Mouse (Mus musculus): ENCODE results near the gene Nkg7. TPM values are rescaled to one million over a fixed set of nuclear protein-coding genes. Genes with fewer than 3 reads are reported as not detected.

Nkg7 gene
- polyA plus RNA-seq, 1 experiment from 2014 or later, result not detected

GRCm38 (mm10) chr7:43449811-43450210 is 12.9 kb downstream of the Nkg7 start:
- Histone ChIP-seq H3K4me3 (no peak overlapping the region), H3K9ac (no peak overlapping the region)

GRCm38 (mm10) chr7:43451726-43452125 is 14.9 kb downstream of the Nkg7 start:
- H3K36me3 ChIP-seq, result peaks cover 20% of the 10 kb centered on the region; the same call in 1 of the 2 replicates
- WGBS, result 94% methylated on average over 11 of the region's 11 CpGs

More at GRCm38 (mm10) chr7:43449811-43450210, 12.9 kb downstream of the Nkg7 start:
- no peaks in the 10 kb centered on the region for H3K9me3 ChIP-seq
- H3K4me2 ChIP-seq, result no peak overlapping the region
- H3K27ac ChIP-seq (replicated peaks), result no peak overlapping the region
- WGBS, result 99% methylated on average over 2 of the region's 2 CpGs
- ATAC-seq (ENCODE audit: low FRiP score, low read depth), result no peak
- H3K4me1 ChIP-seq (replicated peaks), result peaks cover 3% of the 10 kb centered on the region
- H3K27me3 ChIP-seq, result no peaks in the 10 kb centered on the region
- peaks cover 14% of the 10 kb centered on the region; the same call in 1 of the 2 replicates for H3K36me3 ChIP-seq

GRCm38 (mm10) chr7:43452609-43453008 is 15.7 kb downstream of the Nkg7 start:
- no peak overlapping the region for H3K27ac ChIP-seq (replicated peaks)
- H3K9ac ChIP-seq, result no peak overlapping the region
- H3K36me3 ChIP-seq, result peaks cover 22% of the 10 kb centered on the region; the same call in 1 of the 2 replicates
- no peaks in the 10 kb centered on the region for H3K9me3 ChIP-seq
- ATAC-seq (ENCODE audit: low FRiP score, low read depth), result no peak
- H3K4me1 ChIP-seq (replicated peaks), result no peaks in the 10 kb centered on the region
- no peak overlapping the region for H3K4me2 ChIP-seq
- no peak overlapping the region for H3K4me3 ChIP-seq
- 50% methylated on average over 4 of the region's 4 CpGs for WGBS
- H3K27me3 ChIP-seq, result no peaks in the 10 kb centered on the region

More at GRCm38 (mm10) chr7:43451726-43452125, 14.9 kb downstream of the Nkg7 start:
- Histone ChIP-seq H3K4me2 (no peak overlapping the region), H3K9ac (no peak overlapping the region), H3K27ac (replicated peaks) (no peak overlapping the region), H3K4me1 (replicated peaks) (no peaks in the 10 kb centered on the region), H3K27me3 (no peaks in the 10 kb centered on the region), H3K4me3 (no peak overlapping the region), H3K9me3 (no peaks in the 10 kb centered on the region)
- no peak for ATAC-seq (ENCODE audit: low FRiP score, low read depth)

GRCm38 (mm10) chr7:43453599-43454355 is 16.9 kb downstream of the Nkg7 start:
- 90% methylated on average over 14 of the region's 14 CpGs for WGBS

GRCm38 (mm10) chr7:43454371-43454770 is 17.5 kb downstream of the Nkg7 start:
- WGBS, result 94% methylated on average over 6 of the region's 6 CpGs
- Histone ChIP-seq H3K9ac (no peak overlapping the region), H3K4me1 (replicated peaks) (no peaks in the 10 kb centered on the region), H3K27me3 (no peaks in the 10 kb centered on the region), H3K4me2 (no peak overlapping the region), H3K9me3 (no peaks in the 10 kb centered on the region), H3K27ac (replicated peaks) (no peak overlapping the region), H3K36me3 (peaks cover 22% of the 10 kb centered on the region; the same call in 1 of the 2 replicates), H3K4me3 (no peak overlapping the region)
- ATAC-seq (ENCODE audit: low FRiP score, low read depth), result no peak

More at GRCm38 (mm10) chr7:43453599-43454355, 16.9 kb downstream of the Nkg7 start:
- no peak overlapping the region for H3K9ac ChIP-seq
- no peak overlapping the region for H3K27ac ChIP-seq (replicated peaks)
- ATAC-seq (ENCODE audit: low FRiP score, low read depth), result no peak
- no peaks in the 10 kb centered on the region for H3K4me1 ChIP-seq (replicated peaks)
- H3K4me2 ChIP-seq, result no peak overlapping the region
- no peak overlapping the region for H3K4me3 ChIP-seq
- H3K36me3 ChIP-seq, result peaks cover 22% of the 10 kb centered on the region; the same call in 1 of the 2 replicates
- no peaks in the 10 kb centered on the region for H3K27me3 ChIP-seq
- H3K9me3 ChIP-seq, result no peaks in the 10 kb centered on the region

- 71% methylated on average over 4 of the region's 4 CpGs for WGBS
- Histone ChIP-seq H3K9me3 (no peaks in the 10 kb centered on the region), H3K27me3 (0 out of 2 replicates have a peak, but pooled peaks cover 7% of the 10 kb centered on the region)
Observed at GRCm38 (mm10) chr7:43462851-43463250, 26.0 kb downstream of the Nkg7 start, which contains the start of gene Vsig10l. Gene Vsig10l, plus strand, starts transcription at chr7:43463151.

GRCm38 (mm10) chr7:43463976-43464375 is 27.1 kb downstream of the Nkg7 start:
- Histone ChIP-seq H3K27me3 (0 out of 2 replicates have a peak, but pooled peaks cover 7% of the 10 kb centered on the region), H3K4me3 (no peak overlapping the region), H3K9ac (no peak overlapping the region), H3K4me2 (peak overlapping the region; percentile 89; the same call in 1 of the 2 replicates), H3K4me1 (replicated peaks) (peaks cover 10% of the 10 kb centered on the region), H3K9me3 (no peaks in the 10 kb centered on the region), H3K27ac (replicated peaks) (no peak overlapping the region), H3K36me3 (no peaks in the 10 kb centered on the region)
- ATAC-seq (ENCODE audit: low FRiP score, low read depth), result no peak
- 86% methylated on average over 7 of the region's 7 CpGs for WGBS

More at GRCm38 (mm10) chr7:43462851-43463250, 26.0 kb downstream of the Nkg7 start, which contains the start of gene Vsig10l:
- H3K9ac ChIP-seq, result no peak within 1 kb of the TSS
- no peak within 1 kb of the TSS for H3K27ac ChIP-seq (replicated peaks)
- no peak for ATAC-seq (ENCODE audit: low FRiP score, low read depth)
- no peak within 1 kb of the TSS for H3K4me2 ChIP-seq
- no peaks in the 10 kb centered on the region for H3K36me3 ChIP-seq
- no peak within 1 kb of the TSS for H3K4me3 ChIP-seq
- H3K4me1 ChIP-seq (replicated peaks), result peaks cover 10% of the 10 kb centered on the region

GRCm38 (mm10) chr7:43464864-43465343 is 28.0 kb downstream of the Nkg7 start:
- peak overlapping the region; percentile 80 for H3K27ac ChIP-seq (replicated peaks)

GRCm38 (mm10) chr7:43465344-43466098 is 28.6 kb downstream of the Nkg7 start:
- H3K27me3 ChIP-seq, result 0 out of 2 replicates have a peak, but pooled peaks cover 7% of the 10 kb centered on the region
- H3K9ac ChIP-seq, result peak overlapping the region; percentile 47
- H3K4me3 ChIP-seq, result peak overlapping the region; percentile 59
- under 1% methylated on average over 32 of the region's 33 CpGs for WGBS
- no peaks in the 10 kb centered on the region for H3K36me3 ChIP-seq
- peak overlapping the region; percentile 89 for H3K4me2 ChIP-seq
- H3K9me3 ChIP-seq, result no peaks in the 10 kb centered on the region
- H3K4me1 ChIP-seq (replicated peaks), result peaks cover 10% of the 10 kb centered on the region
- H3K27ac ChIP-seq (replicated peaks), result peak overlapping the region; percentile 80
- peak; percentile 91 for ATAC-seq (ENCODE audit: low FRiP score, low read depth)

More at GRCm38 (mm10) chr7:43464864-43465343, 28.0 kb downstream of the Nkg7 start:
- Histone ChIP-seq H3K4me2 (peak overlapping the region; percentile 89), H3K36me3 (no peaks in the 10 kb centered on the region), H3K27me3 (0 out of 2 replicates have a peak, but pooled peaks cover 7% of the 10 kb centered on the region), H3K9me3 (no peaks in the 10 kb centered on the region), H3K4me3 (peak overlapping the region; percentile 59), H3K9ac (peak overlapping the region; percentile 47), H3K4me1 (replicated peaks) (peaks cover 10% of the 10 kb centered on the region)
- WGBS, result 5% methylated on average over 35 of the region's 35 CpGs
- peak; percentile 68 for ATAC-seq (ENCODE audit: low FRiP score, low read depth)

GRCm38 (mm10) chr7:43466099-43466694 is 29.3 kb downstream of the Nkg7 start:
- H3K4me1 ChIP-seq (replicated peaks), result peaks cover 10% of the 10 kb centered on the region
- no peaks in the 10 kb centered on the region for H3K36me3 ChIP-seq
- peak overlapping the region; percentile 59 for H3K4me3 ChIP-seq
- no peaks in the 10 kb centered on the region for H3K9me3 ChIP-seq
- H3K27me3 ChIP-seq, result 0 out of 2 replicates have a peak, but pooled peaks cover 7% of the 10 kb centered on the region
- peak; percentile 68 for ATAC-seq (ENCODE audit: low FRiP score, low read depth)
- peak overlapping the region; percentile 80 for H3K27ac ChIP-seq (replicated peaks)
- WGBS, result under 1% methylated on average over 30 of the region's 33 CpGs
- H3K4me2 ChIP-seq, result peak overlapping the region; percentile 89
- peak overlapping the region; percentile 47 for H3K9ac ChIP-seq

GRCm38 (mm10) chr7:43470373-43470772 is 33.5 kb downstream of the Nkg7 start:
- no peaks in the 10 kb centered on the region for H3K27me3 ChIP-seq
- ATAC-seq (ENCODE audit: low FRiP score, low read depth), result no peak
- H3K9me3 ChIP-seq, result no peaks in the 10 kb centered on the region
- no peak overlapping the region for H3K27ac ChIP-seq (replicated peaks)
- H3K36me3 ChIP-seq, result 0 out of 2 replicates have a peak, but pooled peaks cover 3% of the 10 kb centered on the region
- H3K4me1 ChIP-seq (replicated peaks), result 0 out of 2 replicates have a peak, but pooled peaks cover under 1% of the 10 kb centered on the region
- H3K9ac ChIP-seq, result no peak overlapping the region
- no peak overlapping the region for H3K4me3 ChIP-seq
- WGBS, result 44% methylated on average over 8 of the region's 8 CpGs
- no peak overlapping the region for H3K4me2 ChIP-seq
